Mouse (Mus musculus) left cerebral cortex, postnatal 36 days (tissue): ENCODE data around the gene Olfr101. TPM values are rescaled to one million over a fixed set of nuclear protein-coding genes. Genes with fewer than 3 reads are reported as not detected.

ENCODE experiments used
- DNase-seq, 2 experiments: peaks; one replicate each; pipeline ENCODE4 v3.0.0; 2021 to 2022; ENCODE audit warnings: low spot score in 2 of 2, mixed read lengths in 1 of 2
- intact Hi-C: fragments of 180-260 bp; cut with DNase I; formaldehyde crosslinking; loops from one replicate; pipeline ENCODE4 v1.15.1; 2025
- total RNA-seq, 2 experiments: library from RNA; stranded (reverse); gene quantifications; 2 replicates each; pipeline ENCODE4 v1.2.3; 2021

The Olfr101 gene
- total RNA-seq = not detected

GRCm38 (mm10) chr17:37304213-37304612 lies at the start of gene Olfr101:
TSS of gene Olfr101 (minus strand) at chr17:37304313.
- intact Hi-C loops = loop anchor here (10.0 kb wide), 1 partner anchor 431 kb away; no protein-coding TSS in a partner anchor
- DNase-seq = no peak

GRCm38 (mm10) chr17:37339598-37339997 lies 35.5 kb upstream of the Olfr101 start, which contains the start of gene Olfr103:
TSS of gene Olfr103 (minus strand) at chr17:37339698.
- intact Hi-C loops = no loop called here

GRCm38 (mm10) chr17:37316954-37317353 lies 12.8 kb upstream of the Olfr101 start, which contains the start of gene Olfr102:
TSS of gene Olfr102 (minus strand) at chr17:37317054.
- intact Hi-C loops = no loop called here
- no peak for DNase-seq

More at GRCm38 (mm10) chr17:37339598-37339997, 35.5 kb upstream of the Olfr101 start, which contains the start of gene Olfr103:
- DNase-seq = no peak

- intact Hi-C loops = no loop called here
- DNase-seq = no peak
Observed at GRCm38 (mm10) chr17:37310146-37310699, 6.1 kb upstream of the Olfr101 start.

GRCm38 (mm10) chr17:37308483-37308882 lies 4.4 kb upstream of the Olfr101 start:
- no peak for DNase-seq
- intact Hi-C loops = loop anchor here (10.0 kb wide), 1 partner anchor 426 kb away; no protein-coding TSS in a partner anchor

GRCm38 (mm10) chr17:37283360-37283759 lies 20.8 kb downstream of the Olfr101 start, which contains the start of gene Olfr99:
TSS of gene Olfr99 (minus strand) at chr17:37283460.
- intact Hi-C loops = no loop called here
- no peak for DNase-seq

- intact Hi-C loops = no loop called here
- no peak for DNase-seq
Observed at GRCm38 (mm10) chr17:37280331-37280730, 23.8 kb downstream of the Olfr101 start.

GRCm38 (mm10) chr17:37276573-37276972 lies 27.5 kb downstream of the Olfr101 start:
- DNase-seq = no peak
- intact Hi-C loops = no loop called here

- intact Hi-C loops = no loop called here
- DNase-seq = no peak
Observed at GRCm38 (mm10) chr17:37275626-37276248, 28.4 kb downstream of the Olfr101 start.

GRCm38 (mm10) chr17:37270702-37271092 lies 33.4 kb downstream of the Olfr101 start:
- intact Hi-C loops = no loop called here
- peak; percentile 6 to 7 for DNase-seq

GRCm38 (mm10) chr17:37270058-37270701 lies 33.9 kb downstream of the Olfr101 start, which contains the start of gene H2-M3:
TSS of gene H2-M3 (plus strand) at chr17:37270220.
- DNase-seq = peak; percentile 79 to 90

GRCm38 (mm10) chr17:37263626-37264025 lies 40.5 kb downstream of the Olfr101 start, which contains the start of gene Olfr98:
TSS of gene Olfr98 (minus strand) at chr17:37263749.
- intact Hi-C loops = no loop called here
- no peak for DNase-seq

More at GRCm38 (mm10) chr17:37270058-37270701, 33.9 kb downstream of the Olfr101 start, which contains the start of gene H2-M3:
- intact Hi-C loops = no loop called here

- intact Hi-C loops = no loop called here
- no peak for DNase-seq
Observed at GRCm38 (mm10) chr17:37250544-37250943, 53.6 kb downstream of the Olfr101 start.

GRCm38 (mm10) chr17:37249460-37249859 lies 54.7 kb downstream of the Olfr101 start:
- intact Hi-C loops = no loop called here
- DNase-seq = no peak

Other genes with a start within 250 kb of the Olfr101 start
- gene Olfr90, start 215.8 kb downstream of the Olfr101 start, total RNA-seq = not detected
- gene Olfr91, start 206.0 kb downstream of the Olfr101 start, total RNA-seq = not detected
- not detected for gene Olfr92, start 184.2 kb downstream of the Olfr101 start, total RNA-seq
- gene Olfr93, start 142.8 kb downstream of the Olfr101 start, total RNA-seq = not detected
- gene Ubd, start 110.4 kb downstream of the Olfr101 start, total RNA-seq = not detected
- not detected for gene Olfr94, start 103.3 kb downstream of the Olfr101 start, total RNA-seq
- gene Olfr95, start 91.2 kb downstream of the Olfr101 start, total RNA-seq = not detected
- not detected for gene Olfr96, start 84.2 kb downstream of the Olfr101 start, total RNA-seq
- not detected for gene Olfr97, start 67.0 kb downstream of the Olfr101 start, total RNA-seq
- gene Olfr98, start 40.6 kb downstream of the Olfr101 start, total RNA-seq = not detected
- gene H2-M3, start 34.1 kb downstream of the Olfr101 start, total RNA-seq = 1 to 10 TPM; 3.2 to 3.4 TPM
- not detected for gene Olfr99, start 20.9 kb downstream of the Olfr101 start, total RNA-seq
- gene Olfr102, start 12.7 kb upstream of the Olfr101 start, total RNA-seq = not detected
- not detected for gene Olfr103, start 35.4 kb upstream of the Olfr101 start, total RNA-seq
- not detected for gene Olfr104-ps, start 55.3 kb upstream of the Olfr101 start, total RNA-seq
- gene Olfr105-ps, start 74.7 kb upstream of the Olfr101 start, total RNA-seq = not detected
- not detected for gene Olfr106-ps, start 86.1 kb upstream of the Olfr101 start, total RNA-seq
- not detected for gene Olfr107, start 94.9 kb upstream of the Olfr101 start, total RNA-seq
- not detected for gene Olfr108, start 141.2 kb upstream of the Olfr101 start, total RNA-seq
- gene Olfr109, start 154.6 kb upstream of the Olfr101 start, total RNA-seq = not detected
- not detected for gene H2-M2, start 179.2 kb upstream of the Olfr101 start, total RNA-seq
- under 1 TPM in 1 of 2 experiments, not detected in 1; 0.22 TPM for gene Olfr110, start 188.2 kb upstream of the Olfr101 start, total RNA-seq
- under 1 TPM in 1 of 2 experiments, not detected in 1; 0.17 TPM for gene Olfr111, start 203.7 kb upstream of the Olfr101 start, total RNA-seq